Mouse (Mus musculus) embryo, embryonic 11.5 days (tissue): ENCODE data around the gene Ephx4.
"Not testable (repeated sequence)": the region's sequence is repeated elsewhere in the genome, so short reads cannot be mapped to it uniquely, and the experiment has no call there.

ENCODE experiments used
- DNase-seq: peaks from one replicate; pipeline ENCODE4 v3.0.0-alpha.2; 2012; ENCODE audit warnings: low read depth, low spot score

Gene Ephx4

DNA sequence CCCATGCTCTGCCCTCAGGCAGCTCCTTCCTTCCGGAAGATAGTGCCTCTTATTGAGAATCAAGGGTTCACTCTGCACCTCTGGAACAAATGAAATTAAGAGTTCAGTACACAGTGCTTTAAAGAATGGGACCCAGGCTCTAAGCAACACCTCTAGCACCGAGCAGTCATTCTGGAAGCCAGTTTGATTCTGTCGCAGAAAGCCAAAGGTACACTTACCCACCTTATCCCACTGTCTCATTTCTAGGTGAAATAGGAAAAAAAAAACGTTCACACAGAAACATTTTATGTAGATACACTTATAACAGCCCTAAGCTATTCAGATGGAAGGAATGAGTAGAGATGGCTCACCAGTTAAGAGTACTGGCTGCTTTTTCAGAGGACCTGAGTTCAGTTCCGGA lies at the start of gene Ephx4:
Gene Ephx4, plus strand, starts transcription at position 301 of the 400 bp plus-strand sequence.
- no peak for DNase-seq

DNA sequence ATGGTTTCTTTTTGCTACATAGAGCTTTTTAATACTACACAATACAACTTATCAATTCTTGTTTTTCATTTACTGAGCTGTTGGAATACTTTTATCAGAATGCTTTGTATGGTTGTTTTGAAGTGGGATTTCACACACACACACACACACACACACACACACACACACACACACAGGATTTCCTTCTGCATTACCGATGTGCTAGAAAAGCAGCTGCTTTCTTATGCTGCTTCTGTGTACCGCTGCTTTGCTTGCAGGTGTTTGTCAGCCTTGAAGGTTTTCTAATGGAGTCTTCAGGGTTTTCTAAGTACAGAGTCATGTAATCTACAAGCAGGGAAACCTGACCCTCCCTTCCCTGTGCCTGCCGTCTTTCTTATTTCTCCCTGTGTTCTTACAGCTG lies 48.6 kb upstream of the Ephx4 start:
- no peak for DNase-seq

DNA sequence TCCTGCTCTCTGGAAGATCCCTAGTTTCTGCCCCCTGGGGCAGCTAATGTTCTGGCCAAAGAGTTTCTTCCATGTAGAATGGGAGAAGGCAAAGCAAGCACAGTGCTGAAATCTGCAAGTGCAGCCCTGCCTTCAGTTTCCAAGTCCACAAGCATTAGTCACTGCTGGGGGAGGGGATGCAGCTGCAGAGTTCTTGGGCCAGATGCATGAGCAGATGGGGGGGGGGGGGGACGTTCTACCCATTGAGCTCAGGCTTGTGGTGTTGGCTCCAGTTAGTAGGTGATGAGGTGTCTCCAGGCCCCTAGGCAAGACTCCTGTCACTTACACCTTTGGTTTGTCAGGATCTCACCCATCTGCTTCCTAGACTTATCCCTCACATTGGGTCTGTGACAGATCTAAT lies 46.7 kb upstream of the Ephx4 start:
- DNase-seq = no peak

DNA sequence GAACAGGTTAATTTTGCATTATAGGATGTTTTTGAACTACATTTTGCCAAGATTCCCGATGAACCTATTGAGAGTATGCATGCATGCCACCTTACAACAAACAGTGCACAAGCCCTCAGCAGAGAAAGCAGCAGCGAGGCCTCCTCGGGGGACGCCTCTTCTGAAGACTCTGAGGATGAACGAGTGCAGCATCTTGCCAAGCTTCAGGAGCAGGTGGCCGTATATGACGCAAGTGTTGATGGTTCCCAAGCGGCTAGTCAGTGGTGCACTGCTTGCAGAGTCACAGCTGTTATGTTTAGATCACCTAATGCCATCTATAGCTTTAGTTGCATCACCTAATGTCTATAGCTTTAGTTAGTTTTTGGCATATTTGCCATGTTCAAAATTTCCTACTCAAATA lies 44.8 kb upstream of the Ephx4 start:
- no peak for DNase-seq

DNA sequence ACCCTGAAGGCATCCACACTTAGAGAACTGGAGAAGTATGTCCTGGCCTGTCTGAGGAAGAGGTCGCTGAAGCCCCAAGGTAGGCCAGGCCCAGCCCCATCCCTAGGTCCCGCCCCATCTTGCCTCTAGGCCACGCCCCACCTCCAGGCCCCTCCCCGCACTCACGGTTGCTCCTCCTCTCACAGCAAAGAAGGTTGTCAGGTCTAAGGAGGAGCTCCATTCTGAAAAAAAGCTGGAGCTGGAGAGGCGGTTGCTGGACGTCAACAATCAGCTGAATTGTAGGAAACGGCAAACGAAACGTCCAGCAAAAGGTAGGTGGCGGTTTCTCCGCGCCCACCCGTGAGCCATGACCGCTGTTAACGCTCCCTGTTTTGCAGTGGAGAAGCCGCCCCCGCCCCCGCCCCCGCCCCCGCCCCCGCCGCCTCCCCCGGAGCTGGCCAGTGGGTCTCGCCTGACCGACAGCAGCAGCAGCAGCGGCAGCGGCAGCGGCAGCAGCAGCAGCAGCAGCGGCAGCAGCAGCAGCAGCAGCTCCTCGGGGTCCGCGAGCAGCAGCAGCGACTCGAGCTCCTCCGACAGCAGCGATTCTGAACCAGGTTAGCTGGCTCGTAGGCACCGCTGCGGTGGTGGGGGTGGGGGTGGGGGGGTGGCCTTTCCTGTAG lies 43.0 kb upstream of the Ephx4 start:
- peak; percentile 76 for DNase-seq

DNA sequence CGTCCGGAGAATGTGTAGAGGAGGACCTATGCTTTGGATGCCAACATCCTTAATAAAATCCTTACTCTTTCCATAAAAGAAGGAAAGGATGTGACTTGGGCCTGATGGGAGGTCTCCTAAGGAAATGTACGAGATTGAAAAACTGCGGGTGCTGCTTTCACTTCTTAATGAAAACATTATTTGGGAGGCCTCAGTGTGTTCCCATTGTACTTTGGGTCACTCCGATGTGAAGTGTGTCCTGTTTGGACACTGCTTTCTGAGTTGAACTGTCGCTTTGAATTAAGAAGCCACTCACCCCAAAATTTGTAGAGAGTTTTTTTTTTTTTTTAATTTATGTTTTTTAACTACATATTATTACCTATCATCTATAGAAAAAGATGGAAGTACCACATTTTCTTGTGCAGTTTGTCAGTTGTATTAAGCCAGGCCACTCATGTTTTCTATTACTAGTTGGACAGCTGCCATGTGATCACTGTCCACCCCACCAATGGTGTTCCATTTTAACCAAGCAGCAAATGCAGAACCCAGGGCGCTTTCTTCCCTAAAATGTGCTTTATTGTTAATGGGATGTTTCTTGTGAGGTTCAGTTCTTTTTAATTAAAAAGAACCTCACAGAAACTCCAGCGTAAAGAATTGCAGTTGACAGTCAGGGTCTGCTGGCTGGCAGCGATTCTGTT lies 42.3 kb upstream of the Ephx4 start:
- no peak for DNase-seq

DNA sequence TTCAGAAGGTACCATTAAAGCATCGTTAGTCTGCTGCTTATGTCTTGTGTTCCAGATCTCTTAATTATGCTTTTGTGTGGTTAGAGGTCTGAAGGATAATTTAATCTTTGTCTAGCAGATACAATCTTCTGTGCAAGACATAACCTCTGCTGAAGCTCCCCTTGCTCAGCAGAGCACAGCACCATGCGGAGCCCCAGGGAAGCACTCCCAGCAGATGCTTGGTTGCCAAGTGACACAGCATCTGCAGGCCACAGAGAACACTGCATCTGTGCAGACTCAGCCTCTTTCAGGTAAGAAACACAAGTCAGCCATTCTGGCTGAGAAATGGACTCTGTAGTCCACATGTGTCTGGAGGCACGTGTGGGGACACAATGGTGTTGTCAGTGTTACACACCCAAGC lies 32.5 kb upstream of the Ephx4 start:
- DNase-seq = no peak

DNA sequence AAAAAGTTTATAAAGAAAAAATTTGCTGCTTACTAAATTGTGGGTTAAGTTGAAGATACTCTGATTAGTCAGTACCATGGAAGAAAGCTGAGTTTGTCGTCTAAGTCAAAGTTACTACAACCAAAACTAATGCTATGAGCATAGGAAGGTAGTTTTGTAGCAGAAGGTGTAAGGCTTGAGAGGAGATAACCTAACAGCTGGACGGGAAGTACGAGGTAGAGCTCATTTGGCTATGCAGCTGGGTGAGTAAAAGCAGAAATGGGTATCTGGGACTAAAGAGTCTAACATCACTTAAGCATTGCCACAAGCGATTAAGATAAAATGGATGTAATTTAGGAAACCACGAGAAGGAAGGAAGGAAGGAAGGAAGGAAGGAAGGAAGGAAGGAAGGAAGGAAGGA lies 31.2 kb upstream of the Ephx4 start:
- no peak for DNase-seq

DNA sequence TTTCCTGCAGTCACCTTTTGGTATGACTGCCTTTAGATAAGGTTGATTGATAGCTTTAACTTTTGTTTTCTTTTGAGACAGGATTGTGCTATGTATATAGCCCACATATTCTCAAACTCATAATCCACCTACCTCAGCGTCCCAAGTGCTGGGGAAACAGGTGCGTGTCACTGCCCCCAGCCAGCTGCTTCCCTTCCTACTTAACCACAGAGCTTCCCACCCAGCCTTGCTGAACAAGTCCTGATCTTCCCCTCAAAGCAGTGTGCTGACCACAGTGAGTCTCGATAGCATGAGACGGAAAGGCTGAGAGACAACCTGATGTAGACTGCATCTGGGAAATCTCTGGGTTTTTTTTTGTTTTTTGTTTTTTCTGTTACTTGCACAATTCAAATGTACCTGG lies 29.3 kb upstream of the Ephx4 start:
- no peak for DNase-seq

DNA sequence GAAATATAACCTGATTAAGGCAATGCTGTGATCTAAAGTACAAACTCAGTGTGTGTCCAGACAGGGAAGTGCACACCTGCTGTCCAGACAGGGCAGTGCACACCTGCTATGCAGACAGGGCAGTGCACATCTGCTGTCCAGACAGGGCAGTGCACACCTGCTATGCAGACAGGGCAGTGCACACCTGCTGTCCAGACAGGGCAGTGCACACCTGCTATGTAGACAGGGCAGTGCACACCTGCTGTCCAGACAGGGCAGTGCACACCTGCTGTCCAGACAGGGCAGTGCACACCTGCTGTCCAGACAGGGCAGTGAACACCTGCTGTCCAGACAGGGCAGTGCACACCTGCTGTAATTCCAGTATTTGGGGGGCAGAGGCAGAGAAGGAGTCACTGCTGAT lies 16.1 kb upstream of the Ephx4 start:
- not testable (repeated sequence) for DNase-seq

DNA sequence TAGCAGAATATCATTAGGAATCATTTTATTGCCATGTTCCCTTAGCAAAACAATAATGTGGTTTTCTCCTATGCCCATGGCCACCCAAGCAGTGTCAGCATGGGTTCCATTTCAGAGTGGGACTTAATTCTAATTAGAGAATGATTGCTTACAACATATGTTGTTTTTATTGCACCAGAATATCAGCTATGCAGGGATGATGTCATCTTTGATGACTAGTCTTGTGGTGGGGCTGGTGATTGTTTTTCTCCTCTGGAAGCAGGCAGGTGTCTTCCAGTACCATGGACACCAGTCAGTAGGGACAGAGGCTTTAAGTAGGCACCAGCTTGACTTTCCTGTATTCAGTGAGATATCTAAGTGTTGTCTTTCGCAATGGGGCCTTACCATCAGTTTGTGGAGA lies 14.7 kb upstream of the Ephx4 start:
- DNase-seq = no peak

DNA sequence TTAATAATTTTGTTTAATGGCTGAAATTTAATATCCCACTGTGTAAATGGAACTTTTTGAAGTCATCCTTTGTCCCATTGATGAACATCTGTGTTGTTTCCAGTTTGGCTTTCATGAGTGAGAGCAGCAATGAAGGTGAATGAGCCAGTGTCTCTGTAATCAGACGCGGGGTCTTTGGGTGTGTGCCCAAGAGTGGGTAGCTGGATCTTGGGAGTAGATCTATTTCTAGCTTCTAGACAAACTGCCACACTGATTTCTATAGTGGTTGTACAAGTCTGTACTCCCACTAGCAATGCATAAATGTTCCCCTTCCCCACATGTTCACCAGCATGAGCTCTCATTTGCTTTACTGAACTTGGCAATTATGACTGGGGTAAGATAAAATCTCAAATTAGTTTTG lies 13.2 kb upstream of the Ephx4 start:
- DNase-seq = no peak

DNA sequence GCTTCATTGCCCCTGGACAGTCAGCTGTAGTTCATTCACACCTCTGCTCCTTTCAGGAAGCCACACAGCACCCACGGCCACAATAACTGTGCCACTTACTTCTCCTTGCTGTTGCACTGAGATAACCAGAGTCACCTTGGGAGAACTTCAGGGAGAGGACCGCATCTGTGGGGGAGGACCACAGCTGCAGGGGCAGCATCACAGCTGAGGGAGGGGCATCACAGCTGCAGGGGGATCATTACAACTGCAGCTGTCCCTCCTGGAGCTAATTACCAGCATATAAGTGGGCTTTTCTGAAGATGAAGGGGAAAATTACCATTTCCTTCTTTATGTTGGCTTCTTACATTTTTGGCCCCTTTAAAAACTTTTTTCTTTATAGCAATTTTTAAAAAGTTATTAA lies 8.1 kb upstream of the Ephx4 start:
- no peak for DNase-seq

DNA sequence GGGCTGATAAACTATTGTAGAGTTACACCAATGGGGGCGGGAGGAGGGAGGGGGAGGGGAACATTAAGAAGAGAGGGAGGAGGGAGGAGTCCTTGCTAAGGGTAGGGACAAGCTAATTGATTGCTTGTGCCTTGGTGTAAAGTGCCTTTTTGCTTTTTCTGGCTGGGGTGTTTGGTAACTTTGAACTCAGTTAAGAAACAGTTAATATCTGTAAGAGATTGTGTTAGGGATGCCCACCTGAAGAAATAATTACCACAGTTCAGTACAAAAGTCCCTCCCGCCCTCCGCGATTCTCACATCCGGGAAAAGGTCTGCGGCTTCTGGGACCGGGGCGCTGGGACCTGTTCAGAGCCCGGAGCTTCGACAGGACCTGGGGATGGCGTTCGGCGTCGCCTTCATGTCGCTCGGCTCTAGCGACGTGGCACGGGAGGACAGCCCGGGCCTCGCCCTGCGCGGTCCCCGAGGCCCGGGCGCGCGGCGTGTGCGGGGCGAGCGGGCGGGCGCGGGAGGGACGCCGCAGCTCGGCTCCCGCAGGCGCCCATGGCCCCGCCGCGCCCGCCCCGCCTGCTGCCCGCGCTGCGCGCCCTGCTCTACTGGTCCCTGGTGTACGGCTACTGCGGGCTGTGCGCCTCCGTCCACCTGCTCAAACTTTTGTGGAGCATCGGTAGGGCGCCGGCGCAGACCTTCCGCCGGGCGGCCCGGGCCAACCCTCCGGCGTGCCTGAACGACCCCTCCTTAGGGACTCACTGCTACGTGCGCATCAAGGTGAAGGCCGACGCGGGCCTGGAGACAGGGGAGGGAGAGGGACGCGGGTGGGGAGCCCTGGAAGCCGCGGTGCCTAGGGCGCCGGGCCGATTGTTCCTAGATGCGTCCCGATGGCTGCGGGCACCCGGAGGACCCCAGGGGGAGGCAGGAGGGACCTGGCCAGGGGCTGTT lies 743 bp downstream of the Ephx4 start:
- DNase-seq = no peak

DNA sequence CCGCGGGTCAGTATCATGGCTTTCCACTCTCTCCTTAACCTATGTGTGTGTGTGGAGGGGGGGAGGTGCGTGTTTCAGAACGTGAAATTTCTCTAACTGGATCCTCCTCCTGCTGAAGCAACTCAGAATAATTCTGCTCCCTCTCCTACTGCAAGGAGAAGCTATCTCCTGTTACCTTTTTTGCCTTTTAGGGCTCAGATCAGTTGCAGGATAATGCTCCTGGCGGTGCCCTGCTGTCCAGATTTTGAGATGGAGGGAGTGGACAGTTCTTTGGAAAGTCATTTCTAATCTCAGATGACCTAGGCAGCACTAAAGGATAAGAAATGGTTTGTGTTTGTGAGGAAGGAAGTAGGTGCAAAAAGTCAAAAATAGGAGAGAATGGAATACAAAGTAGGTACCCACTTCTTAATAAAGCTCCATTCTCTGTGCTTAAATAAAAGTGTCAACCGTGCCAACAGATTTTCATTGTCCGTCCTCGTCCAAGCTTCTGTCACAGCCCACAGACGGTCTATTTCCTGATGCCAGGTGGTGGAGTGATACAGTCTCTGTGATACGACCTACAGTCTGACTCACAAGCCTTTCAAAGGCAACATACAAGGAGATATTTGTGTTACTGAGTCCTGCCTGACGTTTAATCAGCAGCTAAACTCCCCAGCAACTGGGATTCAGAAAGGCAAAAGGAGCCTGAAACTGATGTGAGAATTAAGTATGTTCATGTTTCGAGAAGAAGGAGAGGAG lies 1.6 kb downstream of the Ephx4 start:
- DNase-seq = no peak

DNA sequence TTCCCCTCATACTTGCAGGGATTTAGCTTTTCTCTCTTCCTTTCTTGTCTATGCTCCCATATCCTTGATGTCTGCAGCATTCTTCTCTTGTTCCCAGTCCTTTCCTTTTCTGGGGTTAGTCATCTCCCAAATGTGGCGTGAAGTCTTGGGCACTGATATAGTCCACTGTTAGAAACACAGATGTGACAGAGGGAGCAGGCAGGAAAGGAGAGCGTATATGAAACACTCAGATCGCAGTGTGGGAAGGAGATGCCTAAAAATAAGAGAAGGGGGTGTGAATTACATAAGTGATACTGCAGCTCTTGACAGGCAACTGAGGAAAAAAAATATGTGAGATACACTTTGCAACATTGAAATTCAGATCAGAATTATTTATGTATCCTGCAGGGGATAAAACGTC lies 2.8 kb downstream of the Ephx4 start:
- no peak for DNase-seq

DNA sequence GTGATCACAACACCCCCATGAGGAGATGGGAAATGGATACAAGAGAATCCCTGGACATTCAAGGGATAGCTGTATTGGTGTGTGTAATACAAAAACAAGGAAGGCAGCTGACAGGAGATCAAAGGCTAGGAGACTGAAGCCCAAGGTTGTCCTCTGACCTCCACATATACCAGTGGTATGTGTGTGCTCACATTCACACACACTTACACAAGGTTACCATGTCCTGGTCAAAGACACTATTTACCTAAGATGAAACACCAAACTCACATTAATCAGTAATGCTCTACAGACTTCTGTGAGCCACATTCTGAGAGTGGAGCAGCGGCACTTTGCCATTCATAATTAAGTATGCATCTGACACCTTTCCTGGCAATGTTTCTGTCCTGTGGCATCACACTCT lies 7.8 kb downstream of the Ephx4 start:
- DNase-seq = no peak

DNA sequence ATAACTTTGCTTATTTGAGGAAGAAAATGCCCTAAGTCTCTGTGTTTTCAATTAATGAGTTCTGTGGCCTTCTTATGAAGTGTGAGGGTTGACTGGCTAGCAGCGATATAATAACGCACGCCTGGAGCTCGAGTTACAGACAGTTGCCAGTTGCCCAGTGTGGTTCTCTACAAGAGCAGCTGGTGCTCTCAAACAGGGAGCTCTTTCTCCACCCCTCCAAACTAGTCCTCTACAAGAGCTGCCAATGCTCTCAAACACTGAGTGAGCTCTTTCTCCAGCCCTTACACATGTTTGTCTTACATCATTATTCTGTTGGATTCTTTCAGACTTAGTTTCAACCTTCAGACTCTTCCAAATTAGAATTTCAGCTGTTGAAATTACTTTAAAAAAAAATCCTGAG lies 8.8 kb downstream of the Ephx4 start:
- DNase-seq = no peak

DNA sequence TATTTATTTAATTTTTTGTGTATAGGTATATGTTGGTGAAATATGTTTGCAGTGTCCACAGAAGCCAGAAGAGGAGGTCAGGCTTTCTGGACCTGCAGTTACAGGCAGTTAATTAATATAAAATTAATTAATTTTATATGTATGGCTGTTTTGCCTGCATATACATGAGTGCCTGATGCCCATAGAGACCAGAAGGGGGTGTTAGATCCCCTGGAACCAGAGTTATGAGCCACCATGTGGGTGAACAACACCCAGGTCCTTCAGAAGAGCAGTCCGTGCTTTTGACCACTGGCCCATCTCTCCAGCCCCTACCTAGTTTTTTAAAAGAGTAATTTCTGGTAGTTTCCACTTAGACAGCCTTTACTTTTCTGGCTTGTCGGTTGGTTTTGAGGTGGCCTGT lies 9.7 kb downstream of the Ephx4 start:
- no peak for DNase-seq

DNA sequence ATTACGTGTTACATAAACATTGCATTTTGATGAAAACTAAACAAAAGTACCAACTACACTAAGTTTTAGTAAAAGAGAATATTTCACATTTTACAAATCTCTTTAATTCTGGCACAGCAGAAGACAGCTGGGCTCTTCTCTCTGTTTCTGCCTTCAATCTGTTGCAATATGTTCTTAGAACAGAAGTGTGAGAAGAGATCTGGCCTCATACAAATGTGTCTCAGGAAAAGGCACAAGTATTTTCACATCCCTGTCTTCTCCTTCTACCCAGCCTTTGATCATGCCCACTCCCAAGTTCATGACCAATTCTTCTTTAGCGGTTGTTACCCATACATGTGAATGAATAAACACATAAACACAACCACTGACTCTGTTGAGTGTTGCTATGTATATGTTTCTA lies 12.6 kb downstream of the Ephx4 start:
- DNase-seq = no peak

DNA sequence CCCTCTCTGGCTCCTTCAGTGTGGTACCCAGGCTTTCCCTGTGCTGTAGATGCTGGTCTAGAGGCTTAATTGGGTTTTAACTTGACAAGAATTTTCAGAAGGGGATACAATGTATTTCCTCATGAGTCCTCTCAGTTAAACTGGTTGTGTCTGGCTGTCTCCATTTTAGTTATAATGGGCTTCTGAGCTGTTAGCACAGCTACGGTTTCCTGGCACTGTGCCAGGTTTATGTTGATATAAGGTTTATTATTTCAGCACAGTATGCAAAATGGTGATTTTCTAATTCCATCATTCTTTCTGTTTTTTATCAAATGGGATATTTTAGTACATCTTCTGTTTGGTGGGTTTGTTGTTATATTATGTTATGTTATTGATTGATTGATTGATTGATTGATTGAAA lies 19.1 kb downstream of the Ephx4 start:
- DNase-seq = no peak

DNA sequence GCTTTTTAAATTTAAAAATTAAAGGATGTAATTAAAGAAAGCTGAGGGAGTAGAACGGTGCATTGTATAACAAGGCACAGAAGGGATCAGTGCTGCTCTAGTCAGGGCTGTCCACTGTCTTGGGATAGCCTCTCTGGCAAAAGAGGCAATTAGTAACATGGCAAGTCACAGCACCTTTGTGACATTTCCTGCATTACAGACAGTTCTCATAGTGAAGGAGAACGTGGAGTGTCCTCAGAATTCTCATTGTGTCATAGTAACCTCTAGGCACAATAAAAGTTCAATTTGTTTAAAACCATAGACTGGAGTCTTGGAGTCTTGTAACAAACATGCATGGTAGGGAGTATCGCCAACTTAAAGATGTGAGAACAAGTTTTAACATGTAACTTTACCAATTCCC lies 28.7 kb downstream of the Ephx4 start, which contains the start of gene Lpcat2b:
Gene Lpcat2b, plus strand, starts transcription at position 301 of the 400 bp plus-strand sequence.
- no peak for DNase-seq
